ENCODE assay signal across 12 mouse cellular contexts in the genomic region with DNA sequence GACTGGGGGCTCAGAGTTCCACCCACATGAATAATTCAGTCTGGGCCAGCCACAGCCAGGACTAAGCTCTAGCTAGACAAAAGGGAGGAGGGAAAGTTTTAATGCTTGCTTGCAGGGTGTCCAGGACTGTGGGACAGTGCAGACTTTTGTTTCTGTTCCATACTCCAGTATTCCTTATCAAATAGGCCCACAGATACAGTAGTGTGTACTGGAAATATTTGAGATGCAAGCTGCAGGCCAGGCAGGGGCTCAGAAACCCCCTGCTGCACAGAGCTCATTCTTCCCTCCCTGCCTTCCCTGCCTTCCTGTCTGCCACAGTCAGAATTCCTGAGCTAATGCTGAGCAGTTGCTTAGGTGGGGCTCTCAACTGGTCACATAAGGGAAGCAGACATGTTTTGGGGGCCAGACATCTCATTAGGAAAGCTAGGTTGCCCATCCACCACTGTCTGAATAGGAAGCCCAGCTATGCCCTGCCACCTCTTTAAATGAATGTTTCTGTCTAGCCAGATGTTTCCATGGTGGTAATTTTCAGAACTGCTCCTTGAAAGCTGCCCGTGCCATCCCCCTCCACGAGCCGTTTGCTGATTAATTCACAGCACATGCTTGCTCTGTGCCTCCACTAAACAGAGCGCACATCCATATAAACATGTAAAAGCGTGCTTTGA.
DNase-seq lines count a peak whose midpoint lies in the region; ATAC-seq lines count a peak whose summit lies in the region.
"Had no signal": no experiment of that assay in that cellular context is flagged by ENCODE, and none has a peak within 500 bp of the region (broad histone marks: within the 10 kb centered on the region; RNA-seq: fewer than 3 reads in every experiment).

No protein-coding gene starts in this region.

- peak overlapping the region; percentile 54 for H3K9ac ChIP-seq in heart, embryonic 13.5 days
- no peak overlapping the region for H3K9ac ChIP-seq in forebrain, embryonic 11.5 days (ENCODE audit: low read length)
- H3K9ac ChIP-seq in hindbrain, embryonic 16.5 days (ENCODE audit: low read depth, low read length), result no peak overlapping the region
- no peak overlapping the region; the same call in 1 of the 2 replicates for H3K9ac ChIP-seq in midbrain, embryonic 15.5 days

- 55% methylated on average over 5 of the region's 5 CpGs for WGBS in heart, embryonic 13.5 days
- WGBS in forebrain, embryonic 11.5 days, result 49% methylated on average over 5 of the region's 5 CpGs
- WGBS in hindbrain, embryonic 16.5 days, result 21% methylated on average over 5 of the region's 5 CpGs
- WGBS in midbrain, embryonic 15.5 days, result 11% methylated on average over 5 of the region's 5 CpGs

- no peaks in the 10 kb centered on the region for H3K9me3 ChIP-seq in heart, embryonic 13.5 days
- H3K9me3 ChIP-seq in forebrain, embryonic 11.5 days (ENCODE audit: control insufficient read depth, low read length), result no peaks in the 10 kb centered on the region
- H3K9me3 ChIP-seq in hindbrain, embryonic 16.5 days (ENCODE audit: control insufficient read depth, low read length), result no peaks in the 10 kb centered on the region
- H3K9me3 ChIP-seq in midbrain, embryonic 15.5 days, result no peaks in the 10 kb centered on the region

- ATAC-seq in heart, embryonic 13.5 days (ENCODE audit: extremely low read depth, insufficient number of reproducible peaks, low FRiP score, low TSS enrichment), result no peak
- ATAC-seq in forebrain, embryonic 11.5 days (replicated peaks; ENCODE audit: low FRiP score), result 0 out of 2 replicates have a peak, but pooled peaks have one; percentile 21
- peak; percentile 60; the same call in 1 of the 2 replicates for ATAC-seq in hindbrain, embryonic 16.5 days
- peak; percentile 82; the same call in 1 of the 2 replicates for ATAC-seq in midbrain, embryonic 15.5 days (replicated peaks)

- H3K4me3 ChIP-seq in heart, embryonic 13.5 days, result no peak overlapping the region
- no peak overlapping the region for H3K4me3 ChIP-seq in forebrain, embryonic 11.5 days (ENCODE audit: low read depth, low read length)
- H3K4me3 ChIP-seq in hindbrain, embryonic 16.5 days (ENCODE audit: low read length), result no peak overlapping the region
- H3K4me3 ChIP-seq in midbrain, embryonic 15.5 days, result no peak overlapping the region

- no peak for DNase-seq in heart, adult 9 months (ENCODE audit: low spot score in 2 of 2)
- DNase-seq in forebrain, embryonic 11.5 days (ENCODE audit: low spot score), result no peak
- no peak for DNase-seq in gastrocnemius, postnatal 25 days
- DNase-seq in left cerebral cortex, adult 9 months (ENCODE audit: low spot score in 2 of 2), result no peak
- no peak for DNase-seq in cerebellum, postnatal 36 days
- DNase-seq: adrenal gland, postnatal 36 days; cerebellum, adult 18-20 months; lung, adult 2 months had no signal

- no peaks in the 10 kb centered on the region for H3K27me3 ChIP-seq in heart, embryonic 13.5 days (replicated peaks)
- H3K27me3 ChIP-seq in forebrain, embryonic 11.5 days (ENCODE audit: control insufficient read depth, insufficient read depth, low read length), result no peaks in the 10 kb centered on the region
- no peaks in the 10 kb centered on the region for H3K27me3 ChIP-seq in hindbrain, embryonic 16.5 days (replicated peaks; ENCODE audit: control insufficient read depth, insufficient read depth, low read length)
- H3K27me3 ChIP-seq in midbrain, embryonic 15.5 days (replicated peaks), result no peaks in the 10 kb centered on the region

- peak overlapping the region; percentile 71 for H3K27ac ChIP-seq in heart, embryonic 13.5 days (replicated peaks)
- H3K27ac ChIP-seq in forebrain, embryonic 11.5 days (ENCODE audit: low read depth, low read length), result peak overlapping the region; percentile 51
- H3K27ac ChIP-seq in hindbrain, embryonic 16.5 days (ENCODE audit: low read depth, low read length), result peak overlapping the region; percentile 60
- peak overlapping the region; percentile 72 for H3K27ac ChIP-seq in midbrain, embryonic 15.5 days
- H3K27ac ChIP-seq: kidney, postnatal 0 days had no signal

- peaks cover 56% of the 10 kb centered on the region for H3K4me1 ChIP-seq in heart, embryonic 13.5 days
- peaks cover 12% of the 10 kb centered on the region for H3K4me1 ChIP-seq in forebrain, embryonic 11.5 days (replicated peaks; ENCODE audit: control insufficient read depth, insufficient read depth, low read length)
- H3K4me1 ChIP-seq in hindbrain, embryonic 16.5 days (ENCODE audit: control insufficient read depth, insufficient read depth, low read depth, low read length), result peaks cover 13% of the 10 kb centered on the region
- H3K4me1 ChIP-seq in midbrain, embryonic 15.5 days, result peaks cover 22% of the 10 kb centered on the region

- peaks cover 23% of the 10 kb centered on the region for H3K36me3 ChIP-seq in heart, embryonic 13.5 days
- no peaks in the 10 kb centered on the region for H3K36me3 ChIP-seq in forebrain, embryonic 11.5 days (ENCODE audit: control insufficient read depth, insufficient read depth, low read length)
- H3K36me3 ChIP-seq in hindbrain, embryonic 16.5 days (ENCODE audit: control insufficient read depth, insufficient read depth, low read length), result no peaks in the 10 kb centered on the region
- H3K36me3 ChIP-seq in midbrain, embryonic 15.5 days (replicated peaks), result no peaks in the 10 kb centered on the region

- 0 out of 2 replicates have a peak overlapping the region, but pooled peaks have one; percentile 2 for H3K4me2 ChIP-seq in heart, embryonic 13.5 days
- H3K4me2 ChIP-seq in forebrain, embryonic 11.5 days (ENCODE audit: low read depth, low read length, severe bottlenecking), result no peak overlapping the region
- H3K4me2 ChIP-seq in hindbrain, embryonic 16.5 days (ENCODE audit: low read length), result no peak overlapping the region; the same call in 1 of the 2 replicates
- H3K4me2 ChIP-seq in midbrain, embryonic 15.5 days, result no peak overlapping the region
